Mouse (Mus musculus) bone marrow macrophage, adult 2 months (primary cell): ENCODE results near the gene Plk2.

Source experiments
- CTCF ChIP-seq: IDR thresholded peaks from 2 replicates; pipeline ENCODE4 v1.5.1; 2012; ENCODE audit warnings: low read depth, mild to moderate bottlenecking, low read length, moderate library complexity
- POLR2A ChIP-seq: IDR thresholded peaks from 2 replicates; pipeline ENCODE4 v1.6.1; 2012; ENCODE audit warnings: mild to moderate bottlenecking, low read depth, low read length, borderline replicate concordance

DNA sequence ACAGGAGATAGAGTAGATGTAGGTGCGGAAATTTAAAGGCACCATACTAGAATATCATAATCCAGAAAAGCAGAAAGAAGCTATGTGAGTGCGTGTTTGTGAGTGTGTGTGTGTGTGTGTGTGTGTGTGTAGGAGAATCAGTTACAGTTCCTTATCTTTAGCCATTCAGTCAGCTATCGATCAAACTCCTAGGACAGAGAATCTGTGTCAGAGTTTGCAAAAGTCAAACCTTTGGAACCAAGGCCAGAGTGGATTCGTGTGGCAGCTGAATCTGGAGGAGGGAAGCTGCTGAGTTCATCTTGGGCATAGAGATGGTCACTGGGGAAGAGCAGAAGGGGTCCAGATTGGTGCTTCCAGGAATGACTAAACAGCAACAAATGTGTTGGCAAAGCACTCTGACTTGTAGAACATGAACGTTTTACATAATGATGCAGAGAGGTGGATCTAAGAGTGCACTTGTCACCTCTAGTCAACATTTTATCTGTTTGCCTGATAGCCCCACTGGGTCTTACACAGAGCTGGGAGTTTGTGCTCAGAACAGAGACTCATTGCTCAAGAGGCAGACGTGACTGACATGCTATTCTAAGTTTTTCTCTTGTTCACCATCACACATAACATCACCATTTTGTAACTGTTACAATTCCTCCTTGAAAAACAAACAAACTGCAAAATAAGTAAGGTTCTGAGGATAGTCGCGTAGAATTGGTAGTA, 30.8 kb downstream of the Plk2 start:
- TF ChIP-seq POLR2A (no peak), CTCF (no peak)
